Mouse (Mus musculus) layer of hippocampus, postnatal 10 days (tissue): Measurements from ENCODE around the gene C87436. TPM values are rescaled to one million over a fixed set of nuclear protein-coding genes. Genes with fewer than 3 reads are reported as not detected.
A peak's percentile ranks its signal among the peaks of the same experiment; 100 is the strongest.

Experiments used
- DNase-seq, 2 experiments: peaks; one replicate each; pipeline ENCODE4 v3.0.0; 2021; ENCODE audit warnings: low spot score in 2 of 2
- long read RNA-seq: library from polyadenylated mRNA; stranded (forward); transcript quantifications from one replicate; pipeline ENCODE4 v2.0.0, GENCODE M21; 2023
- total RNA-seq, 2 experiments: library from RNA; stranded (reverse); gene quantifications; 2 replicates each; pipeline ENCODE4 v1.2.3; 2021

Gene C87436
- 10 to 100 TPM; 13.6 to 15.9 TPM for total RNA-seq
- long read RNA-seq, partial matches to known transcripts, result 6 of 18 reads
- long read RNA-seq, other reads (novel, unspliced or antisense), result 9 of 18 reads

- DNase-seq, result peak; percentile 94 to 96
Measured at GRCm38 (mm10) chr6:86438272-86439118, at the start of gene C87436. Gene C87436 (plus strand): TSS chr6:86438374.

GRCm38 (mm10) chr6:86388461-86388860 is 49.7 kb upstream of the C87436 start:
- no peak for DNase-seq

- no peak for DNase-seq
Measured at GRCm38 (mm10) chr6:86391326-86391725, 46.8 kb upstream of the C87436 start.

- no peak for DNase-seq
Measured at GRCm38 (mm10) chr6:86393187-86393586, 45.0 kb upstream of the C87436 start.

GRCm38 (mm10) chr6:86394078-86394720 is 44.0 kb upstream of the C87436 start:
- no peak for DNase-seq

GRCm38 (mm10) chr6:86395021-86395420 is 43.2 kb upstream of the C87436 start:
- no peak for DNase-seq

GRCm38 (mm10) chr6:86395969-86396368 is 42.2 kb upstream of the C87436 start:
- no peak for DNase-seq

- peak; percentile 90 to 92 for DNase-seq
Measured at GRCm38 (mm10) chr6:86396581-86397256, 41.5 kb upstream of the C87436 start, which contains the start of gene Pcyox1. Gene Pcyox1 (minus strand): TSS chr6:86397154.

- no peak for DNase-seq
Measured at GRCm38 (mm10) chr6:86397257-86397980, 40.8 kb upstream of the C87436 start.

GRCm38 (mm10) chr6:86398986-86399385 is 39.2 kb upstream of the C87436 start:
- DNase-seq, result no peak

- DNase-seq, result no peak
Measured at GRCm38 (mm10) chr6:86399995-86400394, 38.2 kb upstream of the C87436 start.

GRCm38 (mm10) chr6:86400972-86401371 is 37.2 kb upstream of the C87436 start:
- DNase-seq, result peak; percentile 36 to 57

- peak in 1 of 2 experiments; percentile 18 for DNase-seq
Measured at GRCm38 (mm10) chr6:86402681-86403607, 35.2 kb upstream of the C87436 start.

- peak; percentile 92 for DNase-seq
Measured at GRCm38 (mm10) chr6:86403728-86404099, 34.5 kb upstream of the C87436 start.

- DNase-seq, result peak; percentile 97 to 99
Measured at GRCm38 (mm10) chr6:86404100-86404861, 33.9 kb upstream of the C87436 start, which contains the start of gene Tia1. Gene Tia1 (plus strand): TSS chr6:86404219.

- DNase-seq, result no peak
Measured at GRCm38 (mm10) chr6:86404996-86405395, 33.2 kb upstream of the C87436 start.

GRCm38 (mm10) chr6:86406306-86406705 is 31.9 kb upstream of the C87436 start:
- no peak for DNase-seq

- no peak for DNase-seq
Measured at GRCm38 (mm10) chr6:86418711-86419110, 19.5 kb upstream of the C87436 start.

GRCm38 (mm10) chr6:86419239-86419638 is 18.9 kb upstream of the C87436 start:
- no peak for DNase-seq
